Mouse (Mus musculus) spleen, adult 2 months (tissue): Measurements from ENCODE around the gene Ube2g2. TPM values are rescaled to one million over a fixed set of nuclear protein-coding genes. Genes with fewer than 3 reads are reported as not detected.

Experiments used
- DNase-seq, 2 experiments: peaks; one replicate each; pipeline versions ENCODE4 v3.0.0 to v3.0.0-alpha.2; 2012 to 2021; ENCODE audit warnings: low spot score in 2 of 2, low read depth in 1 of 2
- H3K27ac ChIP-seq: fragments of 200-500 bp; 2 replicates; pipeline ENCODE4 v1.5.1; 2012; ENCODE audit warnings: low read length, inconsistent platforms; ENCODE audit not compliant: insufficient read depth
- H3K27me3 ChIP-seq: fragments of 200-500 bp; 2 replicates; pipeline ENCODE4 v1.6.1; 2012; ENCODE audit warnings: mild to moderate bottlenecking, moderate library complexity, low read length, inconsistent platforms; ENCODE audit not compliant: control insufficient read depth, insufficient read depth
- H3K36me3 ChIP-seq: fragments of 200-500 bp; 2 replicates; pipeline ENCODE4 v1.6.1; 2012; ENCODE audit warnings: mild to moderate bottlenecking, low read length, inconsistent platforms; ENCODE audit not compliant: control insufficient read depth, insufficient read depth
- H3K4me1 ChIP-seq: fragments of 200-500 bp; 2 replicates; pipeline ENCODE4 v1.6.1; 2011; ENCODE audit warnings: inconsistent platforms; ENCODE audit not compliant: control insufficient read depth, insufficient read depth, insufficient read length
- H3K4me3 ChIP-seq: fragments of 200-500 bp; 2 replicates; pipeline ENCODE4 v1.5.1; 2011; ENCODE audit warnings: mild to moderate bottlenecking, inconsistent platforms; ENCODE audit not compliant: insufficient read depth, insufficient read length; ENCODE audit errors: extremely low read depth
- CTCF ChIP-seq: fragments of 200-500 bp; IDR thresholded peaks from 2 replicates; pipeline ENCODE4 v1.5.1; 2011; ENCODE audit warnings: mild to moderate bottlenecking, inconsistent platforms; ENCODE audit not compliant: insufficient read depth, insufficient read length, insufficient replicate concordance; ENCODE audit errors: extremely low read depth
- POLR2A ChIP-seq: fragments of 200-500 bp; IDR thresholded peaks from 2 replicates; pipeline ENCODE4 v1.6.1; 2011; ENCODE audit warnings: low read depth, low read length, inconsistent platforms
- WGBS: fragments of 180-500 bp; shearing (Covaris S2); methylation state at CpG from one replicate; pipeline ENCODE4 v1.1.7; 2018; 5-methylcytosine and 5-hydroxymethylcytosine counted together
- polyA plus RNA-seq: library from polyadenylated mRNA; depleted of rRNA; stranded (reverse); fragments of >200 nt; gene quantifications from 2 replicates; pipeline ENCODE4 v1.2.3, GENCODE M21; 2012; rRNA removed

Gene Ube2g2
- 31.4 and 34.0 TPM in 2 replicates for polyA plus RNA-seq

DNA sequence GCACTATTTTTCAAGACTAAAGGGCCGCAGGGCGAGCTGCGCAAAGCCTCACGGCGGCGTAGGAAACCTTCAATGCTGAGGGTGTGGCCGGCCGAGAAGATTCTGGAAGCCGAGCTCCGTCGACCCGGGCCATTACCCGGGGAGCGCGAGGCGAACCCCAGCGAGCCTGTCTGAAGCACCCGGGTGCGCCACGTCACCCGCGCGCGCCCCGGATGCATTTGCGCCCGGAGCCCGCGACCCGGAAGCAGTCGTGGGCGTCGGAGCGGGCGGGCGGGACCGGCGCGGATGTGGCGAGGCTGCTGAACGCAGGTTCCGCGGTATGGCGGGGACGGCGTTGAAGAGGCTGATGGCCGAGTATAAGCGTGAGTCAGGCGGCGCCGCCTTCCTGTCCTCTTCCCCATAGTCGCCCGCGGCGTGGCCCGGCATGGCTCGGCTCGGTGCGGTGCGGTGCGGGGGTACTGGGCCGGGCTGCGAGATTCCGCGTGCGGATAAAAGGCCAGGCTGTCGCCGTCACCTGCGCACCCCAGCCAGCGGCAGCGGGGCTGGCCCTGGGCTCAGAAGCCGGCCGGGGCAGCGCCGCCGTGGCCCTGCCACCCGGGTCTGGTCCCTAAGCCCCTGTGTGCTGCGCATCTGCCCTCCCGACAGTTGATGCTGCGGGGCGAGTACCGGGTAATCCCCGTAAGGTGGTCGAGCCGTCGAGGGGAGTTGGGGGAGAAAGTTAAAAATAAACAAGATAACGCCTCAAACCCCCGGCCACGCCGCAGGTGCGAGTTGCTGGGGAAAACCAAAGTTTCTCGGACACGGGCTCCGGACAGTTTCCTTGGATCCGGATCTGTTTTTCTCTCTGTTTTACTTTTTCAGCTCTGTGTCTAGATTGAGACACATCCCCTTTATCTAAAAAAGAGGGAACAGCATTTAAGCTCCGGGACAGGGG, at the start of gene Ube2g2:
TSS of gene Ube2g2 (plus strand) at position 221 of the 934 bp plus-strand sequence.
- peak within 1 kb of the TSS; percentile 96 for H3K27ac ChIP-seq
- H3K4me3 ChIP-seq, result peak within 1 kb of the TSS; percentile 87
- under 1% methylated on average over 96 of the region's 96 CpGs for WGBS
- TF ChIP-seq CTCF, result no peak
- TF ChIP-seq POLR2A, result peak; percentile 20
- DNase-seq, result peak; percentile 85 to 91
- H3K4me1 ChIP-seq, result peaks cover 19% of the 10 kb centered on the region; the same call in 1 of the 2 replicates
- H3K27me3 ChIP-seq, result no peaks in the 10 kb centered on the region
- H3K36me3 ChIP-seq, result peaks cover under 1% of the 10 kb centered on the region; the same call in 1 of the 2 replicates

DNA sequence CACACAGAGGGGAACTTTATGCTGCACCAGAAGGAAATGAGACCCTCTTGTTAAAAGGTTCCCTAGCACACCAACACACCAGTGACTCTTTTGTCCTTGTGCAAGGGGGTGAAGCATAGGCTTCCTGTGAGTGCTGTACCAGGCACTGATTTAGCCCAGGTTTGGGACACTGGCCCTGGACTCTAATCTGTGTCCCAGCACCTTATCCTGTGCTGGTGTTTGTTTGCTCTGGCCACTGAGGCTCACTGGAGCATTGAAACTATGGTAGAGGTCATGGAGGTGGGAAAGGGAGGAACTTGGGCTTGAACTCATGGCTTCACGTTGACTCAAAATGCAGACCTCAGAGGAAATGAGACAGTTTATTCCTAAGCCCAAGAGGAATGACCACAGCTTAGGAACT, 48.9 kb upstream of the Ube2g2 start:
- no peak for TF ChIP-seq CTCF
- no peak for TF ChIP-seq POLR2A
- WGBS, result 88% methylated on average over 1 of the region's 1 CpGs
- no peak overlapping the region for H3K4me3 ChIP-seq
- no peak for DNase-seq
- no peaks in the 10 kb centered on the region for H3K36me3 ChIP-seq
- H3K27me3 ChIP-seq, result no peaks in the 10 kb centered on the region
- no peaks in the 10 kb centered on the region for H3K4me1 ChIP-seq
- H3K27ac ChIP-seq, result no peak overlapping the region

DNA sequence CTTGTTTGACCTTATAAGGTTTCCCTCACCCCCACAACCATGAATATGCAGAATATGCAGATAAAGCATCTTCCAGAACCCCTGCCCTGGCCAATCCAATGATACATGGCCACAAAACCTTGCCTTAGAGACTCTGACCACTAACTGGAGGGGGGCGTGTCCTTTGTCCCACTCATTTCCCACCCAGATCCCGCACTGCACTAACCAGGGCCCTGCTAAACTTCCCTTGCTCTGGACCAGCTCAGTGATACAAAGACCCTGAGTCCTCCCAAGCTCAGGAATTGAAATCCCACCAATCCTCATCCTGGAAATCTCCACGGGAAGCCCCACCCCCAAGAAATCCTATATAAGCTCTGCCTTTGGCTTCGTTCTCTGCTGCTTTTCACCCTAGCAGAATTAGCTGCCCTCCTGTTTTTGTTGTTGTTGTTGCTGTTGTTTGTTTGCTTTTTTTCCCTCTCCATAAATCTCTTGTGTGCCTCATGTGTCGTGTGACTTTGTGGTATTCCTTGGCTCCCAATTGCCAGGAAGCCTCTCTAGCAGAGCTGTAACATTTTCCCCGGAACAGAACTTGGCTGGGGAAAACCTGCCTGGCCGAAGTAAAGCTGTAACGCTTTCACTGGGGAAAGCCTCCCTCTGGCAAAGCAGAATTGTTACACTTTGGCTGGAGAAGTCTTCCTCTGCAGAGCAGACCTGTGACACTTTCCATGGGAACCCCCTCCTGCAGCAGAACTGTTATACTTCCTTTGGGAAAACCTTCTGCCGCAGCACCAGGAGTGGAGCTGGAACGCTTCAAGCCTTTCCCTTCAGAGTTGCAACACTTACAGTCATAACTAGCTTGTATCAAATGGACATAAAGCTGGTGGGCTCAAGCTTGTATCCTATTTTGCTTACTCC, 41.8 kb upstream of the Ube2g2 start:
- Histone ChIP-seq H3K36me3 (no peaks in the 10 kb centered on the region), H3K4me3 (no peak overlapping the region), H3K4me1 (peaks cover 7% of the 10 kb centered on the region; the same call in 1 of the 2 replicates), H3K27me3 (no peaks in the 10 kb centered on the region), H3K27ac (no peak overlapping the region)
- WGBS, result 79% methylated on average over 10 of the region's 10 CpGs
- DNase-seq, result no peak
- TF ChIP-seq POLR2A (no peak), CTCF (no peak)

DNA sequence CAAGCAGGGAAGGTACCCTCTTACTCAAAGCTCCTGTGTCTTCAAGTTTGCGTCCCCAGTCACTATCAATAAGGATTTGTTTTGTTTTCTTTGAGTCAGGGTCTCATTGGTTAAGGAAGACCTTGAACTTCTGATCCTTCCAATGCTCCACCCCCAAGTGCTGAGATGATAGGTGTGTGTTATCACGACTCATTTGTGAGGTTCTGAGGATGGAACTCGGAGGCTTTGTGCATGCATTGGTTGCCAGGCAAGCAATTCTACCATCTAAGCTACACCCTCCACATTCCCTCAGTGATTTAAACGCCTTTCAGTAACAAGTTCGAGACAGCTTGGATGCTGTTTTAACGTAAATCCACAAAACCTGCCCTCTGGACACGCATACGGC, 41.1 kb upstream of the Ube2g2 start:
- 12% methylated on average over 8 of the region's 8 CpGs for WGBS
- peaks cover 7% of the 10 kb centered on the region; the same call in 1 of the 2 replicates for H3K4me1 ChIP-seq
- DNase-seq, result no peak

DNA sequence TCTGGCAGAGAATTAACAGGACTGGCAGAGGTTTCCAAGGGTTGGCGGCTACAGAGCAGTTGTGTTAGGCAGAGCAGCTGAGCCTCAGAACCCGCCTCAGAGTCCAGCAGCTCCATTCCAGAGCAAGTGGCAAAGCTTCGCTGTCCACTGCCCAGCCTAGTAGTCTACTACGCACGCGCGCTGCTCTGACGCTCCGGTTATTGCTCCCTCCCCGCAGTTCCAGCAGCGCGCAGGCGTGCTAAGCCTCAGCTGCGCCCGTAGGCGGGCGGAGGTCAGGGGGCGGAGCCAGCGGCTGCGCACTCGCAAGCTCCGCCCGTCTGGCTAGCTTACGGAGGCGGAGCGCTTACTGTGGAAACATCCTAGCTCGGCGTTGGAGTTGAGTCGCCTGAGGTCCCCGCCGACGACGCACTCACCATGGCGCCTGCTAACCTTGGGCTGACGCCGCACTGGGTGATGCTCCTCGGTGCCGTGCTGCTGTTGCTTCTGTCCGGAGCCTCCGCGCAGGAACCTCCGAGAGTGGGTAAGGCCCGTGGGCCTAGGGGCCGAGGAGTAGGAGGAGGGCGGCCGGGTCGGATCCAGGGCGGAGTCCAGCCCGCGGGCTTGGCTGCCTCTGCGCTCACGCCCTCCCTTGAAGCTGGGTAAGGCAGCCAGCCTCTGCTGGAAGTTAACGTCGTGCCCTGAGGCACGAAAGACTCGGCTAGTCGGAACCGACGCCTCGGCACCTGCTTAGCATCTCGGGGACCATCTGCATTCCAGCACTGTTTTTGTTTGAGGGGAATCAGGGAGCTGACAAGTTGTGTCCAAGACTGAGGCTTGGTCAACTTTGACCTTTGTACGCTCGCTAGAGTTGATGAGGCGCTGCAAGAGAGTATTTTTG, 40.4 kb upstream of the Ube2g2 start, which contains the start of gene Pttg1ip:
TSS of gene Pttg1ip (plus strand) at position 313 of the 877 bp plus-strand sequence.
- WGBS, result under 1% methylated on average over 64 of the region's 64 CpGs
- no peaks in the 10 kb centered on the region for H3K36me3 ChIP-seq
- peak; percentile 94 for DNase-seq
- no peaks in the 10 kb centered on the region for H3K27me3 ChIP-seq
- H3K4me3 ChIP-seq, result peak within 1 kb of the TSS; percentile 88
- no peak for TF ChIP-seq CTCF
- TF ChIP-seq POLR2A, result peak; percentile 93
- peaks cover 7% of the 10 kb centered on the region; the same call in 1 of the 2 replicates for H3K4me1 ChIP-seq
- peak within 1 kb of the TSS; percentile 94 for H3K27ac ChIP-seq

More for the DNA sequence above, 41.1 kb upstream of the Ube2g2 start:
- Histone ChIP-seq H3K36me3 (no peaks in the 10 kb centered on the region), H3K4me3 (peak overlapping the region; percentile 61), H3K27ac (peak overlapping the region; percentile 64), H3K27me3 (no peaks in the 10 kb centered on the region)
- TF ChIP-seq POLR2A, result no peak
- no peak for TF ChIP-seq CTCF

DNA sequence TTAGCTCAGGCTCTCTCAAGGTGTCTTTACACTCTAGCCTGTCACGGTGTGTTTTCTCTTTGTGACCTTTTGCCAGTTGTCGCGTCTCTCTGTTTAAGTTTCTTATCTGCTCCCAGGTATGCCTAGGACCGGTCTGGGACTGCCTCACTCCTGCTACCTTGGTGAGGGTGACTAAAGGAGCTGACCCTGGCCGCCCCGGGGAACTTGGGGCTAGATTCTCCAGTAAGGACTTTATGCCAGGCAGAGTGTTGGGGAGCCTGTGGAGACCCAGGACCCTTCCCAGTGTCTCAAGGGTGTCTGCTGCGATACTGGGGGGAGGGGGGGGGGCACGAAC, 39.8 kb upstream of the Ube2g2 start:
- no peaks in the 10 kb centered on the region for H3K27me3 ChIP-seq
- no peaks in the 10 kb centered on the region for H3K36me3 ChIP-seq
- H3K4me3 ChIP-seq, result peak overlapping the region; percentile 88
- peak overlapping the region; percentile 94 for H3K27ac ChIP-seq
- 9% methylated on average over 8 of the region's 8 CpGs for WGBS
- TF ChIP-seq POLR2A (no peak), CTCF (no peak)
- DNase-seq, result no peak
- peaks cover 7% of the 10 kb centered on the region; the same call in 1 of the 2 replicates for H3K4me1 ChIP-seq
